Mouse (Mus musculus) neural tube, embryonic 15.5 days (tissue): ENCODE data around the gene Gm20458. TPM values are rescaled to one million over a fixed set of nuclear protein-coding genes. Genes with fewer than 3 reads are reported as not detected.

Experiments
- ATAC-seq: fragments of 200-750 bp; cut with Nextera tagmentation; 2 replicates; pipeline ENCODE4 v1.8.0; 2017; ENCODE audit warnings: mild to moderate bottlenecking, moderate TSS enrichment, moderate library complexity; ENCODE audit not compliant: low FRiP score
- H3K27ac ChIP-seq: fragments of 300-500 bp; sonication (generic); replicated peaks from 2 replicates; pipeline ENCODE4 v1.5.1; 2015; ENCODE audit warnings: mild to moderate bottlenecking, inconsistent platforms
- H3K27me3 ChIP-seq: fragments of 300-500 bp; sonication (generic); replicated peaks from 2 replicates; pipeline ENCODE4 v1.6.1; 2015; ENCODE audit warnings: inconsistent platforms
- H3K36me3 ChIP-seq: fragments of 300-500 bp; sonication (generic); 2 replicates; pipeline ENCODE4 v1.6.1; 2015; ENCODE audit warnings: inconsistent platforms
- H3K4me1 ChIP-seq: fragments of 300-500 bp; sonication (generic); 2 replicates; pipeline ENCODE4 v1.6.1; 2015; ENCODE audit warnings: inconsistent platforms
- H3K4me2 ChIP-seq: fragments of 300-500 bp; sonication (generic); 2 replicates; pipeline ENCODE4 v1.6.1; 2015; ENCODE audit warnings: inconsistent platforms, mild to moderate bottlenecking, moderate library complexity
- H3K4me3 ChIP-seq: fragments of 300-500 bp; sonication (generic); replicated peaks from 2 replicates; pipeline ENCODE4 v1.5.1; 2015; ENCODE audit warnings: mild to moderate bottlenecking, inconsistent platforms
- H3K9ac ChIP-seq: fragments of 300-500 bp; sonication (generic); replicated peaks from 2 replicates; pipeline ENCODE4 v1.6.1; 2015; ENCODE audit warnings: mild to moderate bottlenecking, inconsistent platforms
- H3K9me3 ChIP-seq: fragments of 300-500 bp; sonication (generic); replicated peaks from 2 replicates; pipeline ENCODE4 v1.6.1; 2016; ENCODE audit warnings: inconsistent platforms
- WGBS: fragments of 180-500 bp; shearing (Covaris S2); methylation state at CpG from one replicate; pipeline ENCODE4 v1.1.7; 2015; ENCODE audit warnings: mixed read lengths; 5-methylcytosine and 5-hydroxymethylcytosine counted together
- polyA plus RNA-seq: library from polyadenylated mRNA; unstranded; fragments of >200 nt; fragmentation: Nextera tagmentation; extraction: Ambion mirVana; gene quantifications from 2 replicates; pipeline ENCODE4 v1.2.1, GENCODE M21; 2015

Gene Gm20458
- polyA plus RNA-seq, 1 experiment from 2014 or later, result 5.8 TPM

DNA sequence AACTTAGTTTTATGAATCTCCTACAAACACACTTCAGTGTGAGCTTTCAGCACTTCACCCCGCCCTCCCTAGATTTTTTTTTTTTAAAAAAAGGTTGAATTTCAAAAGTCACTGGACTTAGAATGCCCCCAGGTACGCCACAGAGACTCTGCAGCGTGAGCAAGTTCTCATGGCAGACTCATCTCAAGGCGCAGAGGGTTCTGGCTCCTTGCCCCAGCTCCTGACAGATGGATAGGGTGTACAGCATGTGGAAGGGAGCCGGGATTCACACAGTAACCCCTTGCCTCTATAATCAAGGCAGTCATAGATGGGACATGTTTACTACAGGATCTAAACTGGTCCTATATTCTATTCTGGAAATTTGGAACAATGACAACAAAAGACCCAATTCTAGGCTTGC lies 35.4 kb upstream of the Gm20458 start:
- no peak for ATAC-seq

DNA sequence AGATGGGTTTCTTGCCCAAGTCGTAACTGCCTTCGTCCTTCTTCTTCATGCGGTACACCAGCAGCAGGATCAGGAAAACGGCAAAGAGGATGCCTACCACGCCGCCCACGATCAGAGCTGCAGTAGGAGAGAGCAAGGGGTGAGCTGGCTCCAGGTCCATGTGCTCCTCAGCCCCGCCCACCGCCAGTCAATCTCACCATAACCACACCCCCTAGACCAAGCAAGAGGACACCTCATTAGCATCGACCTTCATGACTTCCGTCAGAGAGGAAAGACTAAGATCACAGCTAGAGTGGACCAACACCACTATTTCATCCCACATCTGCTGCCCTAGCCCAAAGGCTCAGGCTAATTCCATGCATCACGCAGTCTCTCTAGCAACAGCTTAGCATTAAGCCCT lies 34.6 kb upstream of the Gm20458 start:
- no peak for ATAC-seq

More for the DNA sequence above, 35.4 kb upstream of the Gm20458 start:
- 86% methylated on average over 5 of the region's 5 CpGs for WGBS
- Histone ChIP-seq H3K36me3 (no peaks in the 10 kb centered on the region), H3K9me3 (no peaks in the 10 kb centered on the region), H3K27me3 (no peaks in the 10 kb centered on the region), H3K9ac (no peak overlapping the region), H3K4me3 (no peak overlapping the region), H3K27ac (no peak overlapping the region), H3K4me2 (no peak overlapping the region), H3K4me1 (no peaks in the 10 kb centered on the region)

DNA sequence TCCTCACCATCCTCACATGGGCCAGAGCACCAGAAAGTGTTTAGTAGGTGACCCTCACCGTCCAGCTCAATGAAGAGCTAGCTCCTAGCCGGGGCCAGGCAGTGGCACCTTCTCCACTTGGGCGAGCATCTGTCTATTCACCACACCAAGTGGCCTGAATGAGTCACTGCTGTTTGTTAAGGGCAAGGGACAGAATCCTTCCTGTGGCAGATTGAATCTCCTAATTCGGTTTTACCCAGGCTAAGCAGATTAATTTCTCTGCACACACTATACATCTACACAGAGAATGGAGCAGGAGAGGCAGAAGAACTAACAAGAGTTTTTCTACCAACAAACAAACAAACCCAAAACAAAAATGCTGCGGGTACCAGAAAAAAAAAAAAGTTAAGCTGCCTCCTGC lies 33.8 kb upstream of the Gm20458 start:
- H3K36me3 ChIP-seq, result no peaks in the 10 kb centered on the region
- no peak overlapping the region for H3K9ac ChIP-seq
- no peak for ATAC-seq
- WGBS, result 91% methylated on average over 5 of the region's 5 CpGs
- H3K27ac ChIP-seq, result no peak overlapping the region
- H3K4me3 ChIP-seq, result no peak overlapping the region
- no peaks in the 10 kb centered on the region for H3K27me3 ChIP-seq
- H3K4me2 ChIP-seq, result no peak overlapping the region
- H3K4me1 ChIP-seq, result 0 out of 2 replicates have a peak, but pooled peaks cover 2% of the 10 kb centered on the region
- H3K9me3 ChIP-seq, result no peaks in the 10 kb centered on the region

More for the DNA sequence above, 34.6 kb upstream of the Gm20458 start:
- 28% methylated on average over 12 of the region's 12 CpGs for WGBS
- no peaks in the 10 kb centered on the region for H3K27me3 ChIP-seq
- H3K4me2 ChIP-seq, result no peak overlapping the region
- H3K4me3 ChIP-seq, result no peak overlapping the region
- no peak overlapping the region for H3K27ac ChIP-seq
- no peaks in the 10 kb centered on the region for H3K9me3 ChIP-seq
- no peaks in the 10 kb centered on the region for H3K4me1 ChIP-seq
- no peaks in the 10 kb centered on the region for H3K36me3 ChIP-seq
- H3K9ac ChIP-seq, result no peak overlapping the region

DNA sequence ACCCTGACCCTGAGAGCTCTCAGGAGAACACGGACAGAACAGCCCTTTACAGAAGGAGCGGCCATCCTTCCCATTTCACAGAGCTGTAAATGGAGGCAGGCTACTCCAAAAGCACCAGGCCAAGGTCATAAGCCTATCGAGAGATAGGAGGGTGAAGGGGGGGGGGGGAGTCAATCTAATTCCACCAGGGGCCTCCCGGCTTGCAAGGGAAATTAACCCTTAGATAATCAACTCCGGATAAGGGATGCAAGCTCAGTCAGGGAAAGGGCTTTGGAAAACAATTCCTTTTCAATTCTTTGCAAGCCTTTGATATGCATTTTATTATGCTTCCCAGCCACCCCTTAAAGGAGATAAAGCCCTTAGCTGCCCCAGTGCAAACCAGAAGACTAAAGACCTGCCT lies 32.3 kb upstream of the Gm20458 start:
- no peak overlapping the region for H3K9ac ChIP-seq
- WGBS, result 28% methylated on average over 5 of the region's 5 CpGs
- H3K4me2 ChIP-seq, result no peak overlapping the region
- no peak overlapping the region for H3K27ac ChIP-seq
- peaks cover 2% of the 10 kb centered on the region; the same call in 1 of the 2 replicates for H3K4me1 ChIP-seq
- H3K36me3 ChIP-seq, result no peaks in the 10 kb centered on the region
- ATAC-seq, result no peak
- no peak overlapping the region for H3K4me3 ChIP-seq
- no peaks in the 10 kb centered on the region for H3K9me3 ChIP-seq
- no peaks in the 10 kb centered on the region for H3K27me3 ChIP-seq

GRCm38 (mm10) chr2:164429881-164430615 lies 30.7 kb upstream of the Gm20458 start:
- WGBS, result 43% methylated on average over 15 of the region's 15 CpGs
- no peaks in the 10 kb centered on the region for H3K36me3 ChIP-seq

DNA sequence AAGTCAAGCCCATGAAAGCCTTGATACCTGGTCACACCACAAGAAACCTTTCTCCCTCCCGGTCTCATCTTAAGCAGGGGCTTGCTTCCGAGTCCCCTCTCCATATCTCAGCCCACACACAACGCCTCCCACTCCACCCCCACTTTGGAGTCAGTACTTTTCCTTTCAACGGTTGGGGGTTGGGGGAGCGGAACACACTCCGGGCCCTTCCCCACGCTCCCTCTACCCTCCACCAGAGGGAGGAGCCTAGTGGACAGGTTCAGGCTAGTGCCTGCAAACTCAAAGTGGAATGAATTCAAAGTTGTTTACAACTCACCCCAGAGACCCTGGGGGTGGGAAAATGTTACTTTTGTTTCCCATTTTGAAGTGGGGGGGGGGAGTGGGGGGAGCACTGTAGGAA lies 30.1 kb upstream of the Gm20458 start:
- WGBS, result 18% methylated on average over 7 of the region's 7 CpGs

More at GRCm38 (mm10) chr2:164429881-164430615, 30.7 kb upstream of the Gm20458 start:
- no peak overlapping the region for H3K27ac ChIP-seq
- H3K27me3 ChIP-seq, result no peaks in the 10 kb centered on the region
- H3K9me3 ChIP-seq, result no peaks in the 10 kb centered on the region
- no peak for ATAC-seq
- no peak overlapping the region for H3K4me3 ChIP-seq
- no peak overlapping the region for H3K9ac ChIP-seq
- H3K4me1 ChIP-seq, result peaks cover 2% of the 10 kb centered on the region; the same call in 1 of the 2 replicates
- no peak overlapping the region for H3K4me2 ChIP-seq

GRCm38 (mm10) chr2:164431676-164432465 lies 28.9 kb upstream of the Gm20458 start:
- no peak overlapping the region for H3K9ac ChIP-seq
- H3K36me3 ChIP-seq, result no peaks in the 10 kb centered on the region
- WGBS, result 72% methylated on average over 9 of the region's 9 CpGs
- no peaks in the 10 kb centered on the region for H3K9me3 ChIP-seq
- H3K4me2 ChIP-seq, result no peak overlapping the region
- ATAC-seq, result no peak
- H3K27ac ChIP-seq, result no peak overlapping the region
- H3K4me1 ChIP-seq, result peaks cover 2% of the 10 kb centered on the region; the same call in 1 of the 2 replicates
- H3K4me3 ChIP-seq, result no peak overlapping the region
- no peaks in the 10 kb centered on the region for H3K27me3 ChIP-seq

More for the DNA sequence above, 30.1 kb upstream of the Gm20458 start:
- no peak for ATAC-seq
- Histone ChIP-seq H3K4me1 (peaks cover 2% of the 10 kb centered on the region; the same call in 1 of the 2 replicates), H3K4me2 (no peak overlapping the region), H3K27me3 (no peaks in the 10 kb centered on the region), H3K9ac (no peak overlapping the region), H3K27ac (no peak overlapping the region), H3K4me3 (no peak overlapping the region), H3K9me3 (no peaks in the 10 kb centered on the region), H3K36me3 (no peaks in the 10 kb centered on the region)

DNA sequence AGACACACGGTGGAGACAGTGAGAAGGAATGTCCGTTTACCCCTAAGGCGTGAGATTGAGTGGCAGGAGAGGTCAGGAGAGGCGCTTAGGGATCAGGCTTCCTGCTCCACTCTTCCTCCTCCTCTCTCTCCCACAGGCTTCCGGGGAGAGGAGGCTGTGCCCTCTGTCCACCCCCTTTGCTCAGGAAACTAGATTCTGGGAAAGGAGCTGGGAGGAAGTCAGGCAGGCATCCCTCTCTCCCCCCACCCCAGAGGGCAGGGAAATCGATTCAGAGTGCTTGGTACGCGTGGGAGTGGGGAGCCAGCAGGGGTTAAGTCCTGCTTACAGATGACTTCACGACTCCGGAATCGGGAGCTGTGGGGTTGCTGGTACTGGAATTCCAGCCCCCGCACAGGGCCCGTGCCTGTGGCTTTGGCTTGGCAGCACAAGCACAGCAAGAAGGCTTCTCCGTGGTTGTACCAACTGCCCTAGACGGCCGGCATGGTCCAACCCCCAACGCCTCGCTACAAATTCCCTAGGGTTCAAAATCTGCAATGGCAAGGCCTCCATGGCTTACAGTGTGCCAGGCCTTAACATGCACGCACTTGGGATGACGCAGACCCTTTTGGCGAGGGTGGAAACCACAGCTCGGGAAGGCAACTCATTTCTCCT lies 28.1 kb upstream of the Gm20458 start:
- H3K9me3 ChIP-seq, result no peaks in the 10 kb centered on the region
- no peaks in the 10 kb centered on the region for H3K27me3 ChIP-seq
- 43% methylated on average over 22 of the region's 22 CpGs for WGBS
- no peaks in the 10 kb centered on the region for H3K36me3 ChIP-seq
- H3K4me3 ChIP-seq, result no peak overlapping the region
- H3K4me1 ChIP-seq, result peaks cover 2% of the 10 kb centered on the region; the same call in 1 of the 2 replicates
- no peak overlapping the region for H3K4me2 ChIP-seq
- no peak for ATAC-seq
- H3K9ac ChIP-seq, result no peak overlapping the region
- no peak overlapping the region for H3K27ac ChIP-seq

DNA sequence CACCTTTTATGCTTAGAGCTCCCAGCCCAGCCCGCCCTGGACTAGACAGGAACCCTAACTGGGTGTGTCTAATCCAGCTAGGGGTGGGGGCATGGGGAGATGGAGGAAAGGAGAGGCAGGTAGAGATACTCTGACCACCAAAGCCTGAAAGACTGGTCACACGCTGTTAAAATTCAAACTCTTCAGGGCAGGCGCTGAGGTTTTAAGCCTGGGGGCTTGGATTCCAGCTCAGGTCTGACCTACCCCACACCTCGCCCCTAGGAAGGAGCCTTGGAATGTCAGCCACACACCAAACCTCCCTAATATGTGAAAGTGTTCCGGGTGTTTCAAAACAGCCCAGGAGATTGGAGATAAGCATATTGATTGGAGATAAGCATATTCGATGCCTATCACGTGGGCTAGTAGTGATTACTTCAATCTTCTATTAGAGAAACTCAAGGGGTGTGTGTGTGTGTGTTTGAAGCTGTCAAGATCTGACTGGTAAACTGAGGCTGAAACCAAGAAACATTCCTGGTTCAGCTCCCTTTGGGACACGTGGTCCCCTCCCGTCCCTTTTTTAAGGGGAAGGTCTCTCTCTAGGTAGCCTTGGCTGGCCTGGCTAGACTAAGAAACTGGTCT lies 27.4 kb upstream of the Gm20458 start:
- no peak for ATAC-seq
- no peak overlapping the region for H3K4me3 ChIP-seq
- no peak overlapping the region for H3K4me2 ChIP-seq
- WGBS, result 91% methylated on average over 9 of the region's 9 CpGs
- H3K4me1 ChIP-seq, result peaks cover 2% of the 10 kb centered on the region; the same call in 1 of the 2 replicates
- H3K27me3 ChIP-seq, result no peaks in the 10 kb centered on the region
- H3K9me3 ChIP-seq, result no peaks in the 10 kb centered on the region
- no peak overlapping the region for H3K27ac ChIP-seq
- H3K9ac ChIP-seq, result no peak overlapping the region
- no peaks in the 10 kb centered on the region for H3K36me3 ChIP-seq

DNA sequence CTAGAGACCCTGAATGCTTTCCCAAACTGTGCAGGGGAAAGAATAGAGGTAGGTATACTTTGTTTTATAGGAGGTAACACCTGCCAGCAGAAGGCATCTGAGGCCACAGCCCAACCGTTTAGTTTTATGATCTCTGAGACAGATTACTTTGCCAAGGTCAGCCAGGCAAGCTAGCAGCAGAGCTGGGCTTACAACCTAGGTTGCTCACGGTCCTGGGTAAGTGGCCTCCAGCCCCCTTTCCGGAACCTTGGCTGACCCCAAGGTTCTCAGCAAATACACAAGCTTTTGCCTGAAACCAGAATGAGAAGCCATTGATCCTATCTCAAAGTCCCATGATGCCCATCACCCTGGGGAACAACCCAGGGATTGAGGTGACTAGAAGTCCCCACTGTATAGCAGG lies 26.1 kb upstream of the Gm20458 start:
- Histone ChIP-seq H3K36me3 (no peaks in the 10 kb centered on the region), H3K9me3 (no peaks in the 10 kb centered on the region), H3K9ac (no peak overlapping the region), H3K4me1 (peaks cover 2% of the 10 kb centered on the region; the same call in 1 of the 2 replicates), H3K27me3 (no peaks in the 10 kb centered on the region), H3K27ac (no peak overlapping the region), H3K4me2 (no peak overlapping the region), H3K4me3 (no peak overlapping the region)
- no peak for ATAC-seq
- WGBS, result 63% methylated on average over 3 of the region's 3 CpGs
